Mouse (Mus musculus): ENCODE results near the gene Cse1l.

DNA sequence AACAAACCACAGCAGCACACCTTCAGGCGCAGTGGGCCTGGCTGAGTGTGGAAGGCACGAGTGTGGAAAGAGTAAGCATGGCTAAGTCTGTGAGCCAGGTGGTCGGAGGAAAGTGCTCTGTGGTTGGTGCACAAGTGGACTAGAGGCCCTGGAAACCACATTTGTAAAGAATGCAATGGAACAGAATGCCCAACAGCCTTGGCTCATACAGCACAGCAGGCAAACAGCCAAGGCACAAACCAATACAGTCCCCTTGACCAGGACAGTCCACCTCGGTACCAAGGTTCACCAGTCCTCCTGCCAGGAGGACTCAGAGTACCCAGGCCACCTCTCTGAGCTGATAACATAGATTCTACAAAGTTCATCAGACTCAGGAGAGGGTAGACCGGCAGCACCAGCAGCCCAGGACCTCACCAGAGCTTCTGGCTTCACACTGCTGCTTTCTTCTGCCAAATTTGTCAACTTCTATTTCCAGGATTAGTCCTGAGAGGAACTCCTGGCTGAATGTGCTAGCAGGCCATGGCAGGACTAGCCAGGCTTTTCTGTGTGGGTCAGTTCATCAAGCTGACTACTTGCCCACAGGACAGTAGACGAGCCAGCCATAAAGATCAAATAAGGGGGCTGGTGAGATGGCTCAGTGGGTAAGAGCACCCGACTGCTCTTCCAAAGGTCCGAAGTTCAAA is 54.9 kb downstream of the Cse1l start:
- TF ChIP-seq TBP (conservative IDR thresholded peaks at IDR 0.05; ENCODE audit: low read depth, low read length) (no peak), UBTF (IDR thresholded peaks at IDR 0.05; ENCODE audit: low read depth, low read length) (no peak), MAX (IDR thresholded peaks at IDR 0.05; ENCODE audit: low read length) (no peak), CTCF (conservative IDR thresholded peaks at IDR 0.05 in 1 of 2, IDR thresholded peaks at IDR 0.05 in 1 of 2; ENCODE audit: low read depth in 2 of 2, low read length in 2 of 2) (no peak)
